Mouse (Mus musculus) kidney, adult 2 months (tissue): ENCODE measurements at regions not wholly inside any gene's neighbourhood (a gene's known extent, or its start where the extent isn't known, plus 50 kb on each side); places are given as distances from the start of the nearest gene placed in this dataset.

ENCODE experiments used
- CTCF ChIP-seq: fragments of 200-500 bp; conservative IDR thresholded peaks from 2 replicates; pipeline ENCODE4 v1.5.1; 2011; ENCODE audit warnings: low read depth, mild to moderate bottlenecking, control low read depth, low read length, moderate library complexity, mixed read lengths; ENCODE audit not compliant: insufficient read depth, insufficient read length
- POLR2A ChIP-seq: fragments of 200-500 bp; IDR thresholded peaks from one replicate; pipeline ENCODE4 v1.6.1; 2011; ENCODE audit warnings: low read depth, low read length, control low read depth

GRCm38 (mm10) chr13:107919403-107919802 is 124.8 kb upstream of the Smim15 start:
- TF ChIP-seq CTCF (no peak), POLR2A (no peak)
